Mouse (Mus musculus): ENCODE measurements around the gene Clps. TPM values are rescaled to one million over a fixed set of nuclear protein-coding genes. Genes with fewer than 3 reads are reported as not detected.
A peak's percentile ranks its signal among the peaks of the same experiment; 100 is the strongest.

Gene Clps
- polyA plus RNA-seq, 1 experiment from 2014 or later: not detected

- Histone ChIP-seq H3K36me3 (ENCODE audit: control insufficient read depth, insufficient read depth, low read length) (no peaks in the 10 kb centered on the region), H3K9ac (ENCODE audit: low read length) (no peak overlapping the region), H3K4me3 (ENCODE audit: low read depth, low read length) (no peak overlapping the region), H3K27ac (replicated peaks; ENCODE audit: low read depth, low read length) (no peak overlapping the region), H3K4me2 (ENCODE audit: low read depth, severe bottlenecking) (no peak overlapping the region), H3K9me3 (ENCODE audit: control insufficient read depth, low read length) (no peaks in the 10 kb centered on the region), H3K4me1 (ENCODE audit: control insufficient read depth, insufficient read depth, low read length) (peaks cover 5% of the 10 kb centered on the region), H3K27me3 (ENCODE audit: control insufficient read depth, insufficient read depth, low read length) (0 out of 2 replicates have a peak, but pooled peaks cover 14% of the 10 kb centered on the region)
- DNase-seq (ENCODE audit: low spot score): no peak
- no peak for ATAC-seq (ENCODE audit: insufficient number of reproducible peaks, low FRiP score, low TSS enrichment, low read depth)
- 81% methylated on average over 4 of the region's 4 CpGs for WGBS
Measured at GRCm38 (mm10) chr17:28520561-28520960, 40.0 kb downstream of the Clps start.

GRCm38 (mm10) chr17:28519827-28520226, 40.7 kb downstream of the Clps start:
- Histone ChIP-seq H3K27me3 (ENCODE audit: control insufficient read depth, insufficient read depth, low read length) (0 out of 2 replicates have a peak, but pooled peaks cover 14% of the 10 kb centered on the region), H3K27ac (replicated peaks; ENCODE audit: low read depth, low read length) (no peak overlapping the region), H3K9ac (ENCODE audit: low read length) (no peak overlapping the region), H3K4me1 (ENCODE audit: control insufficient read depth, insufficient read depth, low read length) (peaks cover 5% of the 10 kb centered on the region), H3K9me3 (ENCODE audit: control insufficient read depth, low read length) (no peaks in the 10 kb centered on the region), H3K4me2 (ENCODE audit: low read depth, severe bottlenecking) (no peak overlapping the region), H3K4me3 (ENCODE audit: low read depth, low read length) (no peak overlapping the region), H3K36me3 (ENCODE audit: control insufficient read depth, insufficient read depth, low read length) (no peaks in the 10 kb centered on the region)
- ATAC-seq (ENCODE audit: insufficient number of reproducible peaks, low FRiP score, low TSS enrichment, low read depth) (no peak), DNase-seq (ENCODE audit: low spot score) (no peak)
- 94% methylated on average over 3 of the region's 3 CpGs for WGBS

GRCm38 (mm10) chr17:28518615-28519071, 41.9 kb downstream of the Clps start:
- WGBS: 21% methylated on average over 8 of the region's 8 CpGs
- Histone ChIP-seq H3K27me3 (ENCODE audit: control insufficient read depth, insufficient read depth, low read length) (0 out of 2 replicates have a peak, but pooled peaks cover 14% of the 10 kb centered on the region), H3K4me3 (ENCODE audit: low read depth, low read length) (peak overlapping the region; percentile 43), H3K4me1 (ENCODE audit: control insufficient read depth, insufficient read depth, low read length) (peaks cover 5% of the 10 kb centered on the region), H3K36me3 (ENCODE audit: control insufficient read depth, insufficient read depth, low read length) (no peaks in the 10 kb centered on the region), H3K9me3 (ENCODE audit: control insufficient read depth, low read length) (no peaks in the 10 kb centered on the region), H3K9ac (ENCODE audit: low read length) (peak overlapping the region; percentile 61; the same call in 1 of the 2 replicates), H3K4me2 (ENCODE audit: low read depth, severe bottlenecking) (peak overlapping the region; percentile 91; the same call in 1 of the 2 replicates), H3K27ac (replicated peaks; ENCODE audit: low read depth, low read length) (no peak overlapping the region)
- no peak for ATAC-seq (ENCODE audit: insufficient number of reproducible peaks, low FRiP score, low TSS enrichment, low read depth)
- no peak for DNase-seq (ENCODE audit: low spot score)

GRCm38 (mm10) chr17:28517956-28518614, 42.5 kb downstream of the Clps start:
- H3K4me3 ChIP-seq (ENCODE audit: low read depth, low read length): peak overlapping the region; percentile 43
- ATAC-seq (ENCODE audit: insufficient number of reproducible peaks, low FRiP score, low TSS enrichment, low read depth) (peak; percentile 19; the same call in 1 of the 2 replicates), DNase-seq (ENCODE audit: low spot score) (peak; percentile 62)
- H3K4me1 ChIP-seq (ENCODE audit: control insufficient read depth, insufficient read depth, low read length): peaks cover 5% of the 10 kb centered on the region
- no peaks in the 10 kb centered on the region for H3K9me3 ChIP-seq (ENCODE audit: control insufficient read depth, low read length)
- no peak overlapping the region for H3K27ac ChIP-seq (replicated peaks; ENCODE audit: low read depth, low read length)
- WGBS: under 1% methylated on average over 46 of the region's 46 CpGs
- peak overlapping the region; percentile 61 for H3K9ac ChIP-seq (ENCODE audit: low read length)
- H3K27me3 ChIP-seq (ENCODE audit: control insufficient read depth, insufficient read depth, low read length): 0 out of 2 replicates have a peak, but pooled peaks cover 11% of the 10 kb centered on the region
- H3K4me2 ChIP-seq (ENCODE audit: low read depth, severe bottlenecking): peak overlapping the region; percentile 91
- H3K36me3 ChIP-seq (ENCODE audit: control insufficient read depth, insufficient read depth, low read length): no peaks in the 10 kb centered on the region

DNA sequence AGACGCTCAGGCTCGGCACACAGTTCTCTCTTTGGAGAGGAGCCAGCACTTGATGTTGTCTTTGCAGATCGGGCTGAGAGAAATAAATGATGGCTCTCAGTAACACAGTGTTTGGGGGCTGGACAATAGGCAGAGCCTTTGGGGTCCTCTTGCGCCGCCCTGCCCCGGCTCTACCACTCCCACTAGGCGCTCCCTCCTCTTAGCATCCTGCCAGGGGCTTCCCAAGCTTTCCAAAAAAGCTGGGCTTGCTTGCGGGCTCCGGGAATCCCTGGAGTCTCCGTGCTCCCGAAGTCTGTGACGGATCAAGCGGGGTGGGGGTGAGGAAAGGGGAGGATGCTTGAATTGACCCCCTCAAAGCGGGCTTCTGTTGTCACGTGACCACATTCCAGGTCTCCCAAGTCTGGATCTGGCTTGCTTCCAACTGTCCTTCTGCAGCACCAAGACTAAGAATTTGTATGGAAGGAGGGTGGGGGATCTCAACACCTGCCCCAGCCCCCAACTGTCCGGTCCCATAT, 43.1 kb downstream of the Clps start, which contains the start of gene Fkbp5:
Gene Fkbp5, minus strand, starts transcription at position 87 of the 515 bp plus-strand sequence.
- WGBS: 5% methylated on average over 16 of the region's 16 CpGs
- DNase-seq (ENCODE audit: low spot score): peak; percentile 49
- Histone ChIP-seq H3K27ac (replicated peaks; ENCODE audit: low read depth, low read length) (no peak within 1 kb of the TSS), H3K36me3 (ENCODE audit: control insufficient read depth, insufficient read depth, low read length) (no peaks in the 10 kb centered on the region), H3K4me1 (ENCODE audit: control insufficient read depth, insufficient read depth, low read length) (peaks cover 8% of the 10 kb centered on the region), H3K4me2 (ENCODE audit: low read depth, severe bottlenecking) (peak within 1 kb of the TSS; percentile 91), H3K27me3 (ENCODE audit: control insufficient read depth, insufficient read depth, low read length) (0 out of 2 replicates have a peak, but pooled peaks cover 11% of the 10 kb centered on the region), H3K9me3 (ENCODE audit: control insufficient read depth, low read length) (no peaks in the 10 kb centered on the region), H3K9ac (ENCODE audit: low read length) (peak within 1 kb of the TSS; percentile 61), H3K4me3 (ENCODE audit: low read depth, low read length) (peak within 1 kb of the TSS; percentile 43)
- ATAC-seq (ENCODE audit: insufficient number of reproducible peaks, low FRiP score, low TSS enrichment, low read depth): no peak

GRCm38 (mm10) chr17:28516881-28517280, 43.7 kb downstream of the Clps start:
- no peak for ATAC-seq (ENCODE audit: insufficient number of reproducible peaks, low FRiP score, low TSS enrichment, low read depth)
- Histone ChIP-seq H3K9me3 (ENCODE audit: control insufficient read depth, low read length) (no peaks in the 10 kb centered on the region), H3K36me3 (ENCODE audit: control insufficient read depth, insufficient read depth, low read length) (no peaks in the 10 kb centered on the region), H3K9ac (ENCODE audit: low read length) (no peak overlapping the region), H3K4me1 (ENCODE audit: control insufficient read depth, insufficient read depth, low read length) (peaks cover 2% of the 10 kb centered on the region; the same call in 1 of the 2 replicates), H3K4me3 (ENCODE audit: low read depth, low read length) (no peak overlapping the region), H3K4me2 (ENCODE audit: low read depth, severe bottlenecking) (no peak overlapping the region), H3K27me3 (ENCODE audit: control insufficient read depth, insufficient read depth, low read length) (0 out of 2 replicates have a peak, but pooled peaks cover 11% of the 10 kb centered on the region), H3K27ac (replicated peaks; ENCODE audit: low read depth, low read length) (no peak overlapping the region)
- WGBS: 68% methylated on average over 4 of the region's 4 CpGs
- no peak for DNase-seq (ENCODE audit: low spot score)

DNA sequence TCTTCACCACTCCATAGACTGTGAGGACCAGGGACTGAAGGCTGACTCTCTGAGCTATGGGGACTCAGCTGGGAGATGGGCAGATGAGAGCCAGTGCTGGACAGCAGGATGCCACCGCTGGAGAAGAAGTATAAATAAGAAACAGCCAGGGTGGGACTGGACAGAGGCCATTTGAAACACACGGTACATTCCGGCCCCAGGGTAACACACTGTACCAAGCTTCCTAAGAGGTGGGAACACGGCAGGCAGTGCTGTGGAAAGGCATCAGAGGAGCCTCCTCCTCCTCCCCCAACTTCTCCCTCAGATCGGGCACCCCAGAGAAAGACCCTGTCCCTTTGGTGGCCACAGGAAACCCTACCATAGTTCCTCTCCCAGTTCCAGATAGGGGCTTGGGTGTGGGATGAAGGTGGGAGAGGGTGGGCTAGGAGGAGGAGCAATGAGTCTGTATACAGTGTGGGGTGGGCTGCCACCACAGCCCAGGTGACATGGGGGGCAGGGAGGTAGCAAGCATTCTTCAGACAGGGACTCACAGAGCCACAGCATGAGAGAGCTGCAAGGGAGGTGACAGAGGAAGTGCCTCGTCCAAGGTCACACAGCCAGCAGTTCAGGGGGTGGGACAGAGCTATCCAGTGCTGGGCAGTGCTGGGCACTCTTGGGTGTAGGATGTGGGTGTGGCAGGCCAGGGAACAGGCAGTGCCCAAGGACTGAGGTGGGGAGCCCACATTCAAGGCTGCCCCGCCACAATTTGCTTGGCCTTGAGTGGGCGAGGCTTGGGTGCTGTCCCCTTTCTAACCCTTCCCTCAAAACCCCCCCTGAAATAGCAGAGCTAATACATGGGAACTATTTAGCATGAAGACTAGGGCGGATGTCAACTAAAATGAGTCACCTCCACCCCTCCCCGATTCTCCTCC, 44.9 kb downstream of the Clps start:
- no peak for ATAC-seq (ENCODE audit: insufficient number of reproducible peaks, low FRiP score, low TSS enrichment, low read depth)
- H3K27me3 ChIP-seq (ENCODE audit: control insufficient read depth, insufficient read depth, low read length): 0 out of 2 replicates have a peak, but pooled peaks cover 11% of the 10 kb centered on the region

GRCm38 (mm10) chr17:28514555-28514954, 46.0 kb downstream of the Clps start:
- H3K27ac ChIP-seq (replicated peaks; ENCODE audit: low read depth, low read length): no peak overlapping the region
- no peaks in the 10 kb centered on the region for H3K9me3 ChIP-seq (ENCODE audit: control insufficient read depth, low read length)
- H3K36me3 ChIP-seq (ENCODE audit: control insufficient read depth, insufficient read depth, low read length): no peaks in the 10 kb centered on the region
- WGBS: 82% methylated on average over 5 of the region's 5 CpGs
- no peak for ATAC-seq (ENCODE audit: insufficient number of reproducible peaks, low FRiP score, low TSS enrichment, low read depth)
- H3K4me2 ChIP-seq (ENCODE audit: low read depth, severe bottlenecking): no peak overlapping the region
- H3K9ac ChIP-seq (ENCODE audit: low read length): no peak overlapping the region
- no peak for DNase-seq (ENCODE audit: low spot score)
- H3K4me3 ChIP-seq (ENCODE audit: low read depth, low read length): no peak overlapping the region
- peaks cover 13% of the 10 kb centered on the region for H3K4me1 ChIP-seq (ENCODE audit: control insufficient read depth, insufficient read depth, low read length)
- 0 out of 2 replicates have a peak, but pooled peaks cover 11% of the 10 kb centered on the region for H3K27me3 ChIP-seq (ENCODE audit: control insufficient read depth, insufficient read depth, low read length)

More for the DNA sequence above, 44.9 kb downstream of the Clps start:
- Histone ChIP-seq H3K4me2 (ENCODE audit: low read depth, severe bottlenecking) (no peak overlapping the region), H3K27ac (replicated peaks; ENCODE audit: low read depth, low read length) (no peak overlapping the region), H3K36me3 (ENCODE audit: control insufficient read depth, insufficient read depth, low read length) (no peaks in the 10 kb centered on the region), H3K9me3 (ENCODE audit: control insufficient read depth, low read length) (no peaks in the 10 kb centered on the region), H3K4me1 (ENCODE audit: control insufficient read depth, insufficient read depth, low read length) (peaks cover 6% of the 10 kb centered on the region), H3K9ac (ENCODE audit: low read length) (no peak overlapping the region), H3K4me3 (ENCODE audit: low read depth, low read length) (no peak overlapping the region)
- DNase-seq (ENCODE audit: low spot score): no peak
- WGBS: 70% methylated on average over 10 of the region's 10 CpGs
